Mouse (Mus musculus) liver, embryonic 14.5 days (tissue): ENCODE measurements at regions not wholly inside any gene's neighbourhood (a gene's known extent, or its start where the extent isn't known, plus 50 kb on each side); places are given as distances from the start of the nearest gene placed in this dataset.

Experiments used
- ATAC-seq: fragments of 200-750 bp; cut with Nextera tagmentation; 2 replicates; pipeline ENCODE4 v1.8.0; 2017; ENCODE audit warnings: moderate number of reproducible peaks, mild to moderate bottlenecking, moderate library complexity; ENCODE audit not compliant: insufficient read depth
- DNase-seq, 3 experiments: peaks; one replicate each; pipeline ENCODE4 v3.0.0-alpha.2; 2012 to 2013; ENCODE audit warnings: low read depth in 3 of 3, low spot score in 3 of 3
- H3K27ac ChIP-seq: fragments of 300-500 bp; sonication (generic); 2 replicates; pipeline ENCODE4 v1.5.1; 2014; ENCODE audit warnings: moderate library complexity, mild to moderate bottlenecking, control low read depth, inconsistent platforms
- H3K27me3 ChIP-seq: fragments of 300-500 bp; sonication (generic); 2 replicates; pipeline ENCODE4 v1.6.1; 2014; ENCODE audit warnings: mild to moderate bottlenecking, low read length, moderate library complexity; ENCODE audit not compliant: control insufficient read depth, insufficient read depth
- H3K36me3 ChIP-seq: fragments of 300-500 bp; sonication (generic); replicated peaks from 2 replicates; pipeline ENCODE4 v1.6.1; 2014; ENCODE audit warnings: low read depth; ENCODE audit not compliant: control insufficient read depth, insufficient read depth
- H3K4me1 ChIP-seq, 2 experiments: fragments of 200-500 bp in 1 of 2; fragments of 300-500 bp in 1 of 2; sonication (generic) in 1 of 2; replicated peaks; 2 replicates each; pipeline ENCODE4 v1.6.1; 2012 to 2014; ENCODE audit warnings: antibody characterized with exemption in 1 of 2, inconsistent platforms in 1 of 2, low read length in 1 of 2; ENCODE audit not compliant: control insufficient read depth in 2 of 2, insufficient read depth in 2 of 2
- H3K4me2 ChIP-seq: fragments of 300-500 bp; sonication (generic); 2 replicates; pipeline ENCODE4 v1.6.1; 2014; ENCODE audit warnings: low read depth, mild to moderate bottlenecking, control low read depth, moderate library complexity
- H3K4me3 ChIP-seq, 2 experiments: fragments of 200-500 bp in 1 of 2; fragments of 300-500 bp in 1 of 2; sonication (generic) in 1 of 2; 2 replicates each; pipeline ENCODE4 v1.5.1; 2012 to 2014; ENCODE audit warnings: low read depth in 2 of 2, low read length in 2 of 2, mild to moderate bottlenecking in 2 of 2, control low read depth in 1 of 2, inconsistent platforms in 1 of 2, moderate library complexity in 1 of 2; ENCODE audit not compliant: insufficient read depth in 1 of 2
- H3K9ac ChIP-seq: fragments of 300-500 bp; sonication (generic); replicated peaks from 2 replicates; pipeline ENCODE4 v1.6.1; 2014; ENCODE audit warnings: mild to moderate bottlenecking, control low read depth, moderate library complexity
- H3K9me3 ChIP-seq: fragments of 300-500 bp; sonication (generic); 2 replicates; pipeline ENCODE4 v1.6.1; 2016; ENCODE audit warnings: low read length, mixed read lengths; ENCODE audit not compliant: control insufficient read depth
- CTCF ChIP-seq: IDR thresholded peaks from 2 replicates; pipeline ENCODE4 v1.5.1; 2016; ENCODE audit warnings: antibody characterized with exemption, low read depth, control low read depth
- EP300 ChIP-seq: IDR thresholded peaks from 2 replicates; pipeline ENCODE4 v1.6.1; 2016; ENCODE audit warnings: antibody characterized with exemption, low read depth
- WGBS: fragments of 180-500 bp; shearing (Covaris S2); extraction: QIAGEN DNeasy Blood & Tissue Kit; methylation state at CpG from one replicate; pipeline ENCODE4 v1.1.7; 2014; ENCODE audit not compliant: insufficient replicate concordance; 5-methylcytosine and 5-hydroxymethylcytosine counted together

GRCm38 (mm10) chr1:143053599-143053998 lies 586.9 kb upstream of the B3galt2 start:
- Histone ChIP-seq H3K27ac (no peak overlapping the region), H3K4me1 (no peaks in the 10 kb centered on the region), H3K4me3 (no peak overlapping the region), H3K4me2 (no peak overlapping the region), H3K27me3 (no peaks in the 10 kb centered on the region), H3K9me3 (no peaks in the 10 kb centered on the region), H3K9ac (no peak overlapping the region), H3K36me3 (no peaks in the 10 kb centered on the region)
- no peak for DNase-seq
- ATAC-seq: no peak
- TF ChIP-seq EP300 (no peak), CTCF (no peak)
- WGBS: 80% methylated on average over 2 of the region's 2 CpGs

GRCm38 (mm10) chr1:143054451-143055024 lies 585.9 kb upstream of the B3galt2 start:
- H3K36me3 ChIP-seq: no peaks in the 10 kb centered on the region
- H3K4me3 ChIP-seq: no peak overlapping the region
- WGBS: 48% methylated on average over 3 of the region's 3 CpGs
- no peaks in the 10 kb centered on the region for H3K4me1 ChIP-seq
- H3K9me3 ChIP-seq: no peaks in the 10 kb centered on the region
- H3K4me2 ChIP-seq: no peak overlapping the region
- no peak for TF ChIP-seq CTCF
- TF ChIP-seq EP300: no peak
- H3K27ac ChIP-seq: no peak overlapping the region
- H3K27me3 ChIP-seq: no peaks in the 10 kb centered on the region
- no peak overlapping the region for H3K9ac ChIP-seq
- no peak for ATAC-seq
- DNase-seq: no peak

GRCm38 (mm10) chr1:143060698-143061576 lies 579.5 kb upstream of the B3galt2 start:
- WGBS: 48% methylated on average over 4 of the region's 4 CpGs
- no peak for TF ChIP-seq EP300
- TF ChIP-seq CTCF: no peak
- H3K4me1 ChIP-seq: no peaks in the 10 kb centered on the region
- DNase-seq (no peak), ATAC-seq (no peak)
- H3K4me2 ChIP-seq: no peak overlapping the region
- H3K4me3 ChIP-seq: no peak overlapping the region
- no peak overlapping the region for H3K27ac ChIP-seq
- no peaks in the 10 kb centered on the region for H3K36me3 ChIP-seq
- H3K9ac ChIP-seq: no peak overlapping the region
- H3K27me3 ChIP-seq: no peaks in the 10 kb centered on the region
- H3K9me3 ChIP-seq: no peaks in the 10 kb centered on the region

GRCm38 (mm10) chr1:143065493-143065892 lies 575.0 kb upstream of the B3galt2 start:
- no peaks in the 10 kb centered on the region for H3K9me3 ChIP-seq
- no peak overlapping the region for H3K4me2 ChIP-seq
- H3K4me1 ChIP-seq: no peaks in the 10 kb centered on the region
- no peaks in the 10 kb centered on the region for H3K36me3 ChIP-seq
- TF ChIP-seq EP300 (no peak), CTCF (no peak)
- H3K9ac ChIP-seq: no peak overlapping the region
- no peak overlapping the region for H3K27ac ChIP-seq
- H3K27me3 ChIP-seq: no peaks in the 10 kb centered on the region
- ATAC-seq (no peak), DNase-seq (no peak)
- H3K4me3 ChIP-seq: no peak overlapping the region

GRCm38 (mm10) chr1:143071781-143072382 lies 568.6 kb upstream of the B3galt2 start:
- no peak for ATAC-seq
- H3K27me3 ChIP-seq: no peaks in the 10 kb centered on the region
- no peaks in the 10 kb centered on the region for H3K4me1 ChIP-seq
- H3K36me3 ChIP-seq: no peaks in the 10 kb centered on the region
- H3K4me2 ChIP-seq: no peak overlapping the region
- no peak overlapping the region for H3K27ac ChIP-seq
- DNase-seq: no peak
- H3K9ac ChIP-seq: no peak overlapping the region
- TF ChIP-seq EP300: no peak
- no peak for TF ChIP-seq CTCF
- no peaks in the 10 kb centered on the region for H3K9me3 ChIP-seq
- WGBS: 60% methylated on average over 3 of the region's 3 CpGs
- H3K4me3 ChIP-seq: no peak overlapping the region
